Mouse (Mus musculus): ENCODE results near the gene Opalin. TPM values are rescaled to one million over a fixed set of nuclear protein-coding genes. Genes with fewer than 3 reads are reported as not detected.

Gene Opalin
- polyA plus RNA-seq (2014; fragmentation: Illumina TruSeq; extraction: RNeasy Lipid Tissue Mini Kit (QIAGEN cat#74804); ENCODE audit: insufficient read depth, low read depth, low replicate concordance), result not detected

DNA sequence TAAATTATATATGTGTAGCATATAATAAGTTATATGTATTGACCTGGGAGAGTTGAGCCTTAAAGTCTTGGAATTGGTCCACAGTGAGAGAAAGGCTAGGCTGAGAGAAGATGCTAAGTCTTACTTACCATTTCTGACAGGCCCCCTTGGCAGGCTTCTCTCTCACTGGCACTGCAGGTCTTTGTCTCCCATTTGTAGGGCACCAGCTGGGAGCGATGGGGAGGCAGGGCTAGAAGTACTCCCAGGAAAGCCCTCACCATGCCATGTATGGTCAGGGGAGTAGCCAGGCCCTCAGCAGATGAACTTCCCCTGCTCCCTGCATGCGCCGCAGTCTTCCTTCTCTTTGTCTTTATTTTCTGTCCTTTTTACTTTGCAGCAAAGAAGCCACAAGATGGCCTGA lies at the start of gene Opalin:
Gene Opalin (minus strand): TSS at position 208 of the 400 bp plus-strand sequence.

GRCm38 (mm10) chr19:41029219-41029618 lies 47.7 kb downstream of the Opalin start, which contains the start of gene Dntt:
TSS of gene Dntt (plus strand) at chr19:41029275.

Other genes with a start within 250 kb of the Opalin start
- gene Ccnj, start 245.8 kb downstream of the Opalin start, polyA plus RNA-seq (2014; fragmentation: Illumina TruSeq; extraction: RNeasy Lipid Tissue Mini Kit (QIAGEN cat#74804); ENCODE audit: insufficient read depth, low read depth, low replicate concordance), result 4.2 TPM
- gene Zfp518a, start 182.4 kb downstream of the Opalin start, polyA plus RNA-seq (2014; fragmentation: Illumina TruSeq; extraction: RNeasy Lipid Tissue Mini Kit (QIAGEN cat#74804); ENCODE audit: insufficient read depth, low read depth, low replicate concordance), result 3.9 TPM
- gene Blnk, start 82.6 kb downstream of the Opalin start, polyA plus RNA-seq (2014; fragmentation: Illumina TruSeq; extraction: RNeasy Lipid Tissue Mini Kit (QIAGEN cat#74804); ENCODE audit: insufficient read depth, low read depth, low replicate concordance), result 7.0 TPM
- 0.27 TPM for gene Dntt, start 47.8 kb downstream of the Opalin start, polyA plus RNA-seq (2014; fragmentation: Illumina TruSeq; extraction: RNeasy Lipid Tissue Mini Kit (QIAGEN cat#74804); ENCODE audit: insufficient read depth, low read depth, low replicate concordance)
- not detected for gene Tll2, start 129.7 kb upstream of the Opalin start, polyA plus RNA-seq (2014; fragmentation: Illumina TruSeq; extraction: RNeasy Lipid Tissue Mini Kit (QIAGEN cat#74804); ENCODE audit: insufficient read depth, low read depth, low replicate concordance)
- gene Tm9sf3, start 186.9 kb upstream of the Opalin start, polyA plus RNA-seq (2014; fragmentation: Illumina TruSeq; extraction: RNeasy Lipid Tissue Mini Kit (QIAGEN cat#74804); ENCODE audit: insufficient read depth, low read depth, low replicate concordance), result 84.2 TPM

All from lung, adult 10 weeks (tissue).